Mouse (Mus musculus) myocyte (in vitro differentiated cells): ENCODE data around the gene Acoxl.

Experiments
- MYOD1 ChIP-seq, 3 experiments: IDR thresholded peaks; one replicate each; pipeline ENCODE4 v1.6.1; 2011; ENCODE audit warnings: control low read depth in 2 of 3, low read depth in 2 of 3, mild to moderate bottlenecking in 2 of 3, moderate library complexity in 1 of 3; ENCODE audit not compliant: insufficient read length in 2 of 3, control insufficient read depth in 1 of 3
- POLR2A ChIP-seq: IDR thresholded peaks from one replicate; pipeline ENCODE4 v1.6.1; 2011; ENCODE audit warnings: low read depth, mild to moderate bottlenecking, control low read depth, moderate library complexity; ENCODE audit not compliant: insufficient read length
- POLR2AphosphoS2 ChIP-seq: IDR thresholded peaks from one replicate; pipeline ENCODE4 v1.6.1; 2011; ENCODE audit warnings: low read depth, control low read depth; ENCODE audit not compliant: insufficient read length
- USF1 ChIP-seq: IDR thresholded peaks from one replicate; pipeline ENCODE4 v1.6.1; 2011; ENCODE audit warnings: low read depth, mild to moderate bottlenecking, control low read depth, moderate library complexity

GRCm38 (mm10) chr2:128134474-128134873, 295.8 kb downstream of the Acoxl start:
- TF ChIP-seq USF1 (no peak), POLR2A (no peak), POLR2AphosphoS2 (no peak), MYOD1 (IDR thresholded peaks at IDR 0.05; ENCODE audit: control insufficient read depth in 1 of 3, insufficient read length in 2 of 3, low read depth in 2 of 3) (no peak)
